Mouse (Mus musculus): ENCODE measurements around the gene S1pr3.

DNA sequence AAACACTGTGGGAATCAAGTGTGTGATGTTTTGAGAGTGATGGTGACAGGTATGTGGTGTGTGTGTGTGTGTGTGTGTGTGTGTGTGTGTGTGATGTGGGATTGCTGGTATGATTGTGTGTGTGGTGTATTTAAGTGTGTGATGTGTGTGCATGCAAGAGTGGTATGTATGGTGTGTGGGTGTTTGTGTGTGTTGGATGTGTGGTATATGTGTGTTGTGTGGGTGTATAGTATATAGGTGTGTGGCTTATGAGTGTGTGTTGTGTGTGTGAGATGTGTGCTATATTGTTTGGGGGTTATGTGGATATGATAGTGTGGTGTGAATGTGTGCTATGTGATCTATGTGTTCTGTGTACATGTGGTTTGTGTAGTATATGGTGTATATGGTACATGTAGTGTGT lies 35.4 kb upstream of the S1pr3 start:
- TF ChIP-seq POLR2A (IDR thresholded peaks at IDR 0.05; ENCODE audit: low read depth, low read length) (no peak), CTCF (IDR thresholded peaks at IDR 0.05; ENCODE audit: extremely low read depth, insufficient read depth, insufficient read length, insufficient replicate concordance) (no peak)
